Mouse (Mus musculus) CH12.LX (cell line): ENCODE measurements at regions not wholly inside any gene's neighbourhood (a gene's known extent, or its start where the extent isn't known, plus 50 kb on each side); places are given as distances from the start of the nearest gene placed in this dataset.

Experiments used
- NELFE ChIP-seq: IDR thresholded peaks from 2 replicates; pipeline ENCODE4 v1.6.1; 2011; ENCODE audit warnings: low read depth, low read length, improper control_type of control experiment
- POLR2A ChIP-seq: IDR thresholded peaks from 2 replicates; pipeline ENCODE4 v1.6.1; 2011; ENCODE audit warnings: low read depth, mild to moderate bottlenecking, improper control_type of control experiment, low read length
- USF1 ChIP-seq: IDR thresholded peaks from 2 replicates; pipeline ENCODE4 v1.6.1; 2014; ENCODE audit warnings: low read depth, mild to moderate bottlenecking, inconsistent platforms, low read length, improper control_type of control experiment

DNA sequence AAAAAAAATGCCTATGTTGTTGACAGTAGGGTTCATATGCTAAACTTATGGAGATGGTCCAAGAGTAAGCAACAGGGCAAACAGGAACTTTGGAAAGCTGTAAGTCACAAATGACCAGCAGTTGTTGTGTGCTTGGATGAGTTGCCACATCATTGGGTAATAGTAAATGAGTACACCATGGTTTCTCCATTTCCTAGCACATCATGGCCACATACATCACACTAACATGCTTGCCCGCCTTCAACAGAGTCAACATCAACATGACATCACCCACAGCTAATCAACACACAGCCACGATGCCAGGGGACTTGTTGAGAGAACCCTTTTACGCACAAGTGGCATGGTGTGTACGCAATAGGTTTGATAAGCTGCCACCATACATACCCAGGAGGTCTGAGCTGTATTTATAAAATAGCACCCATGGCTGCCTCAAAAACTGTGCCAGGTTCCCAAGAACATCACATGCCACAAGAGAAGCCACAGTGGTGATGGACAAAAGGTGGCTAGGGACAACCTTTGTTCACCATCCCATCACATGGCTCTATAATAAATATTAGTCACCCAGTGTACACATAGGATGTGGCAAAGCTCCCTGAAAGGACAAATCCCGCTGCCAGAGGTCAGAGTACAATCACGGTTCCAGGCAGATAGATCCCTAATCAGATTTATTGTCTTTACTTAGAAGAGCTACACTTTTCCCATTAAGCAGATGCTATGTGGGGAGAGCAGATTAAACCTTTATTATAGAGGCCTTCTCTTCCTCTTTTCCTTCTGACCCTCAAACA lies 179.5 kb upstream of the Tsc22d2 start:
- TF ChIP-seq NELFE: no peak
- TF ChIP-seq POLR2A: no peak
- no peak for TF ChIP-seq USF1
